ENCODE assay signal across 15 mouse cellular contexts in the genomic region with DNA sequence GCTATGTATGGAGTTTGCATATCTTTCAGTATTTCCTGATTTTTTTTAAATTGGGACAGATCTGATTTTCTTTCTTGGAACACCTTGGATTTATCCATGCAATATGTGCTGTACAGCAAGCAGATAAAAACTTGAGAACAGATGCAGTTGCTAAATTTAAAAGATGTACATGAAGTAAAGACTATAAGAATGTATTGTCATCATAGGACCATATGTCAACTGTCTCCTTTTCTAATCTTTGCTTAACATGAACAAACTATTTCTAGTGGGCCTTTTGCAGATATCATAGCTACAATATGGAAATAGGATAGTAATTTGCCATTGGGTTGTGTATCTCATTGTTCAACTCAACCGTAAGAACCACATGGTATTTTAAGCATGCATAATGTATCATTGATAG.
"Had no signal": no experiment of that assay in that cellular context is flagged by ENCODE, and none has a peak within 500 bp of the region (broad histone marks: within the 10 kb centered on the region; RNA-seq: fewer than 3 reads in every experiment).

No protein-coding gene starts in this region.

- H3K4me1 ChIP-seq: neural tube, embryonic 12.5 days; neural tube, embryonic 13.5 days; neural tube, embryonic 15.5 days; stomach, embryonic 15.5 days had no signal

- H3K9me3 ChIP-seq: neural tube, embryonic 12.5 days; neural tube, embryonic 13.5 days; neural tube, embryonic 15.5 days; stomach, embryonic 15.5 days had no signal

- H3K36me3 ChIP-seq: neural tube, embryonic 12.5 days; neural tube, embryonic 13.5 days; neural tube, embryonic 15.5 days; stomach, embryonic 15.5 days had no signal

- H3K27ac ChIP-seq: neural tube, embryonic 12.5 days; neural tube, embryonic 13.5 days; neural tube, embryonic 15.5 days; stomach, embryonic 15.5 days; stomach, postnatal 0 days had no signal

- H3K27me3 ChIP-seq: neural tube, embryonic 12.5 days; neural tube, embryonic 13.5 days; neural tube, embryonic 15.5 days; stomach, embryonic 15.5 days had no signal

- H3K9ac ChIP-seq: neural tube, embryonic 12.5 days; neural tube, embryonic 13.5 days; neural tube, embryonic 15.5 days; stomach, embryonic 15.5 days had no signal

- DNase-seq: retina, postnatal 1 day; right cerebral cortex, adult 18-20 months; right cerebral cortex, postnatal 14 days; right cerebral cortex, postnatal 25 days; right cerebral cortex, postnatal 4 days; spleen, adult 18-20 months; thymus, adult 18-20 months; thymus, adult 2 months; thymus, postnatal 25 days; thymus, postnatal 36 days had no signal

- H3K4me2 ChIP-seq: neural tube, embryonic 12.5 days; neural tube, embryonic 13.5 days; neural tube, embryonic 15.5 days; stomach, embryonic 15.5 days had no signal

- H3K4me3 ChIP-seq: neural tube, embryonic 12.5 days; neural tube, embryonic 13.5 days; neural tube, embryonic 15.5 days; stomach, embryonic 15.5 days had no signal
